Mouse (Mus musculus): ENCODE measurements around the gene Kcnq5. TPM values are rescaled to one million over a fixed set of nuclear protein-coding genes. Genes with fewer than 3 reads are reported as not detected.

Kcnq5 gene
- polyA plus RNA-seq (2015; fragmentation: Nextera tagmentation; extraction: Ambion mirVana), result 0.57 and 0.71 TPM in 2 replicates

GRCm38 (mm10) chr1:21961251-21962082, at the start of gene Kcnq5:
Gene Kcnq5 (minus strand): TSS chr1:21961942.
- peak; percentile 84 for DNase-seq (ENCODE audit: low spot score)
- WGBS, result under 1% methylated on average over 85 of the region's 89 CpGs
- Histone ChIP-seq H3K4me2 (ENCODE audit: low read length) (peak within 1 kb of the TSS; percentile 99), H3K4me1 (replicated peaks; ENCODE audit: insufficient read depth, low read length) (no peaks in the 10 kb centered on the region; the same call in 1 of the 2 replicates), H3K4me3 (replicated peaks; ENCODE audit: low read depth, low read length) (peak within 1 kb of the TSS; percentile 68), H3K36me3 (ENCODE audit: insufficient read depth, low read length) (no peaks in the 10 kb centered on the region), H3K27me3 (ENCODE audit: insufficient read depth, low read length) (peaks cover 6% of the 10 kb centered on the region; the same call in 1 of the 2 replicates), H3K9ac (ENCODE audit: low read depth, low read length) (peak within 1 kb of the TSS; percentile 50), H3K9me3 (replicated peaks; ENCODE audit: low read length) (no peaks in the 10 kb centered on the region), H3K27ac (no peak within 1 kb of the TSS)
- TF ChIP-seq CTCF (IDR thresholded peaks at IDR 0.05; ENCODE audit: low read depth), result peak; percentile 42
- peak; percentile 82 for ATAC-seq (replicated peaks; ENCODE audit: low FRiP score, low read depth)

GRCm38 (mm10) chr1:21979755-21980154, 18.0 kb upstream of the Kcnq5 start:
- no peak overlapping the region for H3K4me2 ChIP-seq (ENCODE audit: low read length)
- H3K4me1 ChIP-seq (replicated peaks; ENCODE audit: insufficient read depth, low read length), result no peaks in the 10 kb centered on the region
- H3K9ac ChIP-seq (ENCODE audit: low read depth, low read length), result no peak overlapping the region
- no peak for TF ChIP-seq CTCF (IDR thresholded peaks at IDR 0.05; ENCODE audit: low read depth)
- no peak overlapping the region for H3K27ac ChIP-seq
- no peak for DNase-seq (ENCODE audit: low spot score)
- no peaks in the 10 kb centered on the region for H3K36me3 ChIP-seq (ENCODE audit: insufficient read depth, low read length)
- H3K27me3 ChIP-seq (ENCODE audit: insufficient read depth, low read length), result no peaks in the 10 kb centered on the region
- no peak for ATAC-seq (replicated peaks; ENCODE audit: low FRiP score, low read depth)
- no peak overlapping the region for H3K4me3 ChIP-seq (replicated peaks; ENCODE audit: low read depth, low read length)
- no peaks in the 10 kb centered on the region for H3K9me3 ChIP-seq (replicated peaks; ENCODE audit: low read length)

- Histone ChIP-seq H3K27ac (no peak overlapping the region), H3K4me2 (ENCODE audit: low read length) (no peak overlapping the region), H3K4me1 (replicated peaks; ENCODE audit: insufficient read depth, low read length) (no peaks in the 10 kb centered on the region), H3K9ac (ENCODE audit: low read depth, low read length) (no peak overlapping the region), H3K27me3 (ENCODE audit: insufficient read depth, low read length) (no peaks in the 10 kb centered on the region), H3K4me3 (replicated peaks; ENCODE audit: low read depth, low read length) (no peak overlapping the region), H3K9me3 (replicated peaks; ENCODE audit: low read length) (no peaks in the 10 kb centered on the region), H3K36me3 (ENCODE audit: insufficient read depth, low read length) (no peaks in the 10 kb centered on the region)
- no peak for DNase-seq (ENCODE audit: low spot score)
- WGBS, result 53% methylated on average over 1 of the region's 1 CpGs
- TF ChIP-seq CTCF (IDR thresholded peaks at IDR 0.05; ENCODE audit: low read depth), result no peak
- no peak for ATAC-seq (replicated peaks; ENCODE audit: low FRiP score, low read depth)
These were observed 17.6 kb upstream of the Kcnq5 start for GRCm38 (mm10) chr1:21979292-21979691.

- Histone ChIP-seq H3K4me3 (replicated peaks; ENCODE audit: low read depth, low read length) (no peak overlapping the region), H3K4me1 (replicated peaks; ENCODE audit: insufficient read depth, low read length) (no peaks in the 10 kb centered on the region), H3K27ac (no peak overlapping the region), H3K9me3 (replicated peaks; ENCODE audit: low read length) (no peaks in the 10 kb centered on the region), H3K9ac (ENCODE audit: low read depth, low read length) (no peak overlapping the region), H3K36me3 (ENCODE audit: insufficient read depth, low read length) (no peaks in the 10 kb centered on the region), H3K27me3 (ENCODE audit: insufficient read depth, low read length) (no peaks in the 10 kb centered on the region), H3K4me2 (ENCODE audit: low read length) (no peak overlapping the region)
- ATAC-seq (replicated peaks; ENCODE audit: low FRiP score, low read depth) (no peak), DNase-seq (ENCODE audit: low spot score) (no peak)
- WGBS, result 88% methylated on average over 3 of the region's 3 CpGs
- no peak for TF ChIP-seq CTCF (IDR thresholded peaks at IDR 0.05; ENCODE audit: low read depth)
These were observed 12.3 kb upstream of the Kcnq5 start for GRCm38 (mm10) chr1:21974040-21974439.

- Histone ChIP-seq H3K4me1 (replicated peaks; ENCODE audit: insufficient read depth, low read length) (no peaks in the 10 kb centered on the region), H3K27me3 (ENCODE audit: insufficient read depth, low read length) (no peaks in the 10 kb centered on the region), H3K4me3 (replicated peaks; ENCODE audit: low read depth, low read length) (no peak overlapping the region), H3K9me3 (replicated peaks; ENCODE audit: low read length) (no peaks in the 10 kb centered on the region), H3K27ac (no peak overlapping the region), H3K4me2 (ENCODE audit: low read length) (no peak overlapping the region), H3K36me3 (ENCODE audit: insufficient read depth, low read length) (no peaks in the 10 kb centered on the region), H3K9ac (ENCODE audit: low read depth, low read length) (no peak overlapping the region)
- 72% methylated on average over 3 of the region's 3 CpGs for WGBS
- ATAC-seq (replicated peaks; ENCODE audit: low FRiP score, low read depth), result no peak
- peak; percentile 65 for TF ChIP-seq CTCF (IDR thresholded peaks at IDR 0.05; ENCODE audit: low read depth)
- peak; percentile 58 for DNase-seq (ENCODE audit: low spot score)
These were observed 5.4 kb upstream of the Kcnq5 start for GRCm38 (mm10) chr1:21967139-21967538.

- Histone ChIP-seq H3K4me1 (replicated peaks; ENCODE audit: insufficient read depth, low read length) (no peaks in the 10 kb centered on the region; the same call in 1 of the 2 replicates), H3K4me3 (replicated peaks; ENCODE audit: low read depth, low read length) (no peak overlapping the region), H3K27ac (no peak overlapping the region), H3K9ac (ENCODE audit: low read depth, low read length) (no peak overlapping the region), H3K27me3 (ENCODE audit: insufficient read depth, low read length) (peaks cover 6% of the 10 kb centered on the region; the same call in 1 of the 2 replicates), H3K9me3 (replicated peaks; ENCODE audit: low read length) (no peaks in the 10 kb centered on the region), H3K4me2 (ENCODE audit: low read length) (peak overlapping the region; percentile 5; the same call in 1 of the 2 replicates), H3K36me3 (ENCODE audit: insufficient read depth, low read length) (no peaks in the 10 kb centered on the region)
- WGBS, result 38% methylated on average over 16 of the region's 16 CpGs
- DNase-seq (ENCODE audit: low spot score) (peak; percentile 10), ATAC-seq (replicated peaks; ENCODE audit: low FRiP score, low read depth) (no peak)
- TF ChIP-seq CTCF (IDR thresholded peaks at IDR 0.05; ENCODE audit: low read depth), result no peak
These were observed 1.4 kb upstream of the Kcnq5 start for GRCm38 (mm10) chr1:21962896-21963864.
